Mouse (Mus musculus) lung, embryonic 14.5 days (tissue): ENCODE data around the gene Sh3glb1. TPM values are rescaled to one million over a fixed set of nuclear protein-coding genes. Genes with fewer than 3 reads are reported as not detected.
A peak's percentile ranks its signal among the peaks of the same experiment; 100 is the strongest.
"Not testable (repeated sequence)": the region's sequence is repeated elsewhere in the genome, so short reads cannot be mapped to it uniquely, and the experiment has no call there.

Source experiments
- ATAC-seq: fragments of 200-750 bp; cut with Nextera tagmentation; 2 replicates; pipeline ENCODE4 v1.8.0; 2017; ENCODE audit warnings: mild to moderate bottlenecking, moderate TSS enrichment, moderate library complexity; ENCODE audit not compliant: insufficient read depth
- DNase-seq: peaks from one replicate; pipeline ENCODE4 v3.0.0-alpha.2; 2015
- H3K27ac ChIP-seq: fragments of 300-500 bp; sonication (generic); 2 replicates; pipeline ENCODE4 v1.5.1; 2014; ENCODE audit warnings: low read depth, mild to moderate bottlenecking, moderate library complexity
- H3K27me3 ChIP-seq: fragments of 300-500 bp; sonication (generic); 2 replicates; pipeline ENCODE4 v1.6.1; 2014; ENCODE audit warnings: low read length, control low read depth; ENCODE audit not compliant: insufficient read depth
- H3K36me3 ChIP-seq: fragments of 300-500 bp; sonication (generic); 2 replicates; pipeline ENCODE4 v1.6.1; 2014; ENCODE audit warnings: control low read depth; ENCODE audit not compliant: insufficient read depth
- H3K4me1 ChIP-seq: fragments of 300-500 bp; sonication (generic); 2 replicates; pipeline ENCODE4 v1.6.1; 2014; ENCODE audit warnings: antibody characterized with exemption, control low read depth; ENCODE audit not compliant: insufficient read depth
- H3K4me2 ChIP-seq: fragments of 300-500 bp; sonication (generic); 2 replicates; pipeline ENCODE4 v1.6.1; 2014; ENCODE audit warnings: mild to moderate bottlenecking
- H3K4me3 ChIP-seq: fragments of 300-500 bp; sonication (generic); 2 replicates; pipeline ENCODE4 v1.5.1; 2014; ENCODE audit warnings: low read depth, low read length
- H3K9ac ChIP-seq: fragments of 300-500 bp; sonication (generic); 2 replicates; pipeline ENCODE4 v1.6.1; 2014
- H3K9me3 ChIP-seq: fragments of 300-500 bp; sonication (generic); 2 replicates; pipeline ENCODE4 v1.6.1; 2016; ENCODE audit warnings: low read depth, low read length, control low read depth
- CTCF ChIP-seq: IDR thresholded peaks from 2 replicates; pipeline ENCODE4 v1.5.1; 2016; ENCODE audit warnings: antibody characterized with exemption, low read depth
- WGBS: fragments of 180-500 bp; shearing (Covaris S2); extraction: QIAGEN DNeasy Blood & Tissue Kit; methylation state at CpG from one replicate; pipeline ENCODE4 v1.1.7; 2014; 5-methylcytosine and 5-hydroxymethylcytosine counted together
- polyA plus RNA-seq: library from polyadenylated mRNA; unstranded; fragments of >200 nt; fragmentation: Nextera tagmentation; extraction: Ambion mirVana; gene quantifications from 2 replicates; pipeline ENCODE4 v1.2.1, GENCODE M21; 2014

Gene Sh3glb1
- polyA plus RNA-seq, 1 experiment from 2014 or later: 104 TPM

DNA sequence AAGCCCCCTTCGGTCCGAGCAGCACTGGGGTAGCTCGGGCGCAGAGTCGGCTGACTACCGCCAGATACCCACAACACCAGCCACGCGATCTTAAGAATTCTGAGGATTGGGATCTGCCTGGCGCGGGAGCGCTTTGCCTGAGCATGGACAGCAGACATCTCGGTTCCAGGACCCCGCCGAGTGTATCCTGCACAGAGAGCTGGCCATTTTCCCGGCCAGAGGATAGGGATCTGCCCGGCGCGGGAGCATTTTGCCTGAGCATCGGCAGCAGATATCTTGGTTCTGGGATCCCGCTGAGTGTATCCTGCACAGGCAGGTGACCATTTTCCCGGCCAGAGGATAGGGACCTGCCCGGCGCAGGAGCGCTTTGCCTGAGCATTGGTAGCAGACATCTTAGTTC lies 18.3 kb upstream of the Sh3glb1 start:
- DNase-seq, H3K9me3 ChIP-seq: not testable (repeated sequence)
- WGBS: 69% methylated on average over 24 of the region's 24 CpGs

DNA sequence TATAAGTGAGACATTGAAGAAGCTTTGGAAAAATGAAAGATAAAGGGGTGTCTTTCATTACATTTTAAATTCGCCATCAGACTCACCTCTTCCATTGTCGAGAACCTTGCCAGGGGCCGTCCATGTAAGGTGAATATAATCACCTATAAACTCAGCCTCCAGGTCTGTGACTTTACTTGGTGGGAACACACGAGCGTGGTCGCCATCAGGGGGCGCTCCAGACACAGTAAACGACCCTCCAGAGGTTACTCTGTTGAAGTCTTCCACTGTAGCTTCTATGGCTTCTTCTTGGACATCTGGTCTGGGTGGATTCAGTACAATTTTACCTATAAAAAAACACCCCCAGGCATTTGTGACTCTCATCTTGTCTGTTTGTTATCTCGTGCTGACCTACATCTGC lies 16.7 kb upstream of the Sh3glb1 start:
- no peak for ATAC-seq

More for the DNA sequence above, 18.3 kb upstream of the Sh3glb1 start:
- H3K9ac ChIP-seq, H3K4me2 ChIP-seq, H3K27me3 ChIP-seq, H3K27ac ChIP-seq, H3K4me3 ChIP-seq, H3K4me1 ChIP-seq, H3K36me3 ChIP-seq, ATAC-seq: not testable (repeated sequence)

DNA sequence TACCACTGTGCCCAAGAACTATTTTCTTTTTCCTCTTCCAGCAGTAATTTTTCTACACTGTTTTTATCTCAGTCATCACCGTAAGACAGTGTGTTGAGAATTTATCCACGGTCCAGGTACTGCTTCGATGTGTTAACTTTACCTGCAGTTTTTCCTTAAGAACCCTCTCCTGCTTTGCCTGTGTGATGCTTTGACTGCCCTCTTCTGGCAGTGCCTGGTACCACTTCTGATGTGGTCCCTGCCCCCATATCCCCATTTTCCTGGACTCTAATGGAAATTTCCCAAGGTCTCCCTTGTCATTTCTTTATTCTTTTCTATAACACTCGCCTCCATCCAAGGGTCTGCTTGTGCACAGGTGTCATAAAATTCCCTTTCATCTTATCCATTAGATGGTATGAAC lies 3.3 kb upstream of the Sh3glb1 start:
- Histone ChIP-seq H3K4me2 (no peak overlapping the region), H3K27ac (no peak overlapping the region), H3K9me3 (no peaks in the 10 kb centered on the region), H3K9ac (no peak overlapping the region), H3K36me3 (no peaks in the 10 kb centered on the region), H3K4me3 (no peak overlapping the region), H3K4me1 (peaks cover 3% of the 10 kb centered on the region), H3K27me3 (no peaks in the 10 kb centered on the region)
- peak; percentile 73 for TF ChIP-seq CTCF
- peak; percentile 68 for DNase-seq
- WGBS: 40% methylated on average over 4 of the region's 4 CpGs
- ATAC-seq: no peak

More for the DNA sequence above, 16.7 kb upstream of the Sh3glb1 start:
- Histone ChIP-seq H3K9ac (no peak overlapping the region), H3K36me3 (no peaks in the 10 kb centered on the region), H3K9me3 (no peaks in the 10 kb centered on the region), H3K4me1 (no peaks in the 10 kb centered on the region), H3K4me3 (no peak overlapping the region), H3K4me2 (no peak overlapping the region), H3K27ac (no peak overlapping the region), H3K27me3 (no peaks in the 10 kb centered on the region)
- peak; percentile 80 for DNase-seq
- WGBS: 22% methylated on average over 9 of the region's 9 CpGs
- TF ChIP-seq CTCF: peak; percentile 57

DNA sequence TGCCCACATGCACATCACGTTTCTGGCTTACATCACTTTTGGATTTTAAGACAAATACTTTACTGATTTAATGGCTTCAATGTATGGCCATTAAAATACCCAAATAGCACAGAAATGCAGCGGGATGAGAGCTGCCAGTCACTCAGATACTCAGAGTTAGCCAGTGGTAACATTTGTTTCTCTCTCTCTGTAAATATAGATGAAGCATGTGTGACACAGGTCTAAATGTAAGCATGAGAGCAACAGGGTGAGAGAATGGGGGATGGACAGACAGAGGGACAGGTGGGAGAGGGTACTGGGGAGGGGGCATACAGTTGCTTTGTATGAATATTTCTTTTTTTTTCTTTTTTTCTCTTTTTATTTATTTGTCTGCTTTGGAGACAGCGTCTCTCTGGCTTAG lies 2.4 kb upstream of the Sh3glb1 start:
- H3K27ac ChIP-seq, H3K9ac ChIP-seq, H3K36me3 ChIP-seq, H3K4me3 ChIP-seq, DNase-seq, H3K4me1 ChIP-seq, ATAC-seq, H3K4me2 ChIP-seq, H3K9me3 ChIP-seq, H3K27me3 ChIP-seq: not testable (repeated sequence)
- WGBS: 69% methylated on average over 3 of the region's 3 CpGs

- Histone ChIP-seq H3K36me3 (0 out of 2 replicates have a peak, but pooled peaks cover 4% of the 10 kb centered on the region), H3K4me3 (no peak overlapping the region), H3K27ac (no peak overlapping the region), H3K9ac (no peak overlapping the region), H3K9me3 (no peaks in the 10 kb centered on the region), H3K4me2 (no peak overlapping the region), H3K27me3 (no peaks in the 10 kb centered on the region), H3K4me1 (peaks cover 5% of the 10 kb centered on the region)
- no peak for DNase-seq
- 76% methylated on average over 9 of the region's 9 CpGs for WGBS
- ATAC-seq: no peak
- TF ChIP-seq CTCF: no peak
These were observed 1.7 kb upstream of the Sh3glb1 start for GRCm38 (mm10) chr3:144721860-144722256.

DNA sequence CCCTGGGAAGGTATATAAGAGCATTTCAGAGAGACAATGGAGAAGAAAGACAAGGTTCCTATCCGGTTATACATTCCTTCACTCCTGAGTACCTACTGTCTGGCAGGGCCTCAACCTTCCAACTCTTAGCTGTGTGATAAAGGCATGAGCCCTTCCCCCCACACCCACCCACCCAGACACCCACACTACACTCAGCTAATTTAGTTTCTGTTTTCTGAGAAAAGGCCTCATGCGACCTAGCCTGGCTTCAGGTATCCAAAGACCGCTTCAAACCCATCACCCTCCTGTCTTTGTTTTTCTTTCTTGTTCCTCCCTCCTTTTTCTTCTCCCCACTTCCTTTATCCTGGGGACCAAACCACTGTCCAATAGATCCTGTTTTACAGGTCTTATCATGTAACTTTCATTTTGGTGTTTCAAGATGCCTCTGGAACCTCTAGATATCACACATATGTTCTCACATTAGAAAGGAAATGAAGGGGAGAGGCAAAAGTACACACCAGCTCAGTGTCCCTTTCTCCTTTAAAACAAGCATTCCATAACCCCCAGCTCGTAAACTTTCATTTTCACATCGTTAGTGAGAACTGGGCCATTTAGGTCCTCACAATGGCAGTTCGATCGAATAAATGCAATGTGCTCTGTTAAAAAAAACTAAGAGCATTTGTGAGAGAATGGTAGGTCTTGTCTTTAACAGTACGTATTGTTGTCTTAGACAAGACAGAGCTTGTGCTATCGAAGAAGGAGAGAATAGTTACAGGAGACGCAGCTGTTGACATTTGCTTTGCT lies 1.1 kb upstream of the Sh3glb1 start:
- H3K4me2 ChIP-seq: peak overlapping the region; percentile 83
- peak overlapping the region; percentile 85 for H3K4me3 ChIP-seq
- TF ChIP-seq CTCF: no peak
- H3K9me3 ChIP-seq: no peaks in the 10 kb centered on the region
- H3K36me3 ChIP-seq: 0 out of 2 replicates have a peak, but pooled peaks cover 4% of the 10 kb centered on the region
- peak overlapping the region; percentile 99; the same call in 1 of the 2 replicates for H3K27ac ChIP-seq
- ATAC-seq (no peak), DNase-seq (no peak)
- H3K27me3 ChIP-seq: no peaks in the 10 kb centered on the region
- WGBS: 77% methylated on average over 10 of the region's 10 CpGs
- H3K4me1 ChIP-seq: peaks cover 5% of the 10 kb centered on the region
- peak overlapping the region; percentile 45 for H3K9ac ChIP-seq

DNA sequence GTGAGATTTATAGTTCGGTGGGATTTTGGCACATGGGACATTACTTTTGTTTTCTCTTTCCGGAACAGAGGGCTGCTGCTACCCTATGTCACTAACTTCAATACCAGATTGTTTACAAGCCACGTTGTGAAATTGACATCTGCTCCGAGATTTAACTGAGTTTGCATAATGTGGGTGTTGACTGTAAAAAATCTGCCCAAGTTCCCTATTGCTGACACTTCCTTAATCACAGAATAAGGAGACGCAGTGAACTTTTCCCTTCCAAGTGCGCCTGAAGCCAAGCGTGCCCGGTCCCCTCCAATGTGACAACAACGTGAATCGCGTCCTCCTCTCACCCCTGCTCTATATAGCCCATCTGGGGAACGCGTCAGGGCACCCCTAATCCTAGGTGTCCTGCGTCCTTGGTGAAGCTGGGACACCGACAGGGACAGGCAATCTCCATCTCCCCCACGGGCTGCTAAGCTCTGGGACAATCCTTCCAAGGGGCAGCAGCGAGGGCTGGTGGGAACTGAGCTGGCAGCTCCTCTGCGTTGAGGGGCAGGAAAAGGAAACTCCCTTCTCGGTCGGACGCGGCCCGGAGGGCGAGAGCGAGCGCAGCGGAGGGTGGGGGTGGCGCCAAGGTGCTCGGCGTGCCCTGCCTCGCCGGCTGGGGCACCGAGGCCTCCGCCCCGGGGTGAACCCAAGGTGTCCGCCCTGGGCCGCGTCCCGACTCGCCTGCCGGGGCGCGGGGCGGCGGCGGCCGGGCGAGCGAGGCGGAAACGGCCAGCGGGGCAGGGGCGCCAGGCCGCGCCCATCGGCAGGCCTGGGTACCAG lies 841 bp downstream of the Sh3glb1 start:
- peaks cover 5% of the 10 kb centered on the region for H3K4me1 ChIP-seq
- peak overlapping the region; percentile 83 for H3K4me2 ChIP-seq
- H3K9ac ChIP-seq: peak overlapping the region; percentile 83
- DNase-seq (peak; percentile 73), ATAC-seq (peak; percentile 50)
- H3K9me3 ChIP-seq: no peaks in the 10 kb centered on the region
- no peaks in the 10 kb centered on the region for H3K27me3 ChIP-seq
- under 1% methylated on average over 34 of the region's 56 CpGs for WGBS
- peak overlapping the region; percentile 99 for H3K27ac ChIP-seq
- TF ChIP-seq CTCF: no peak
- 0 out of 2 replicates have a peak, but pooled peaks cover 4% of the 10 kb centered on the region for H3K36me3 ChIP-seq
- H3K4me3 ChIP-seq: peak overlapping the region; percentile 85
